Mouse (Mus musculus) thymus, adult 2 months (tissue): ENCODE measurements around the gene Bcl7c.

ENCODE experiments used
- CTCF ChIP-seq: fragments of 200-500 bp; IDR thresholded peaks from 2 replicates; pipeline ENCODE4 v1.5.1; 2012; ENCODE audit warnings: mild to moderate bottlenecking, control low read depth, low read length, moderate library complexity, borderline replicate concordance; ENCODE audit not compliant: control insufficient read depth, poor library complexity, insufficient read depth; ENCODE audit errors: extremely low read depth
- POLR2A ChIP-seq: fragments of 200-500 bp; IDR thresholded peaks from 2 replicates; pipeline ENCODE4 v1.6.1; 2012; ENCODE audit warnings: mild to moderate bottlenecking, low read length, control low read depth, moderate library complexity; ENCODE audit not compliant: control insufficient read depth, poor library complexity, insufficient read depth; ENCODE audit errors: extremely low read depth

- TF ChIP-seq CTCF (no peak), POLR2A (no peak)
These were observed 41.7 kb upstream of the Bcl7c start for GRCm38 (mm10) chr7:127750131-127751127.
